Mouse (Mus musculus) erythroblast, embryonic 14.5 days (primary cell): ENCODE measurements around the gene Map3k20. TPM values are rescaled to one million over a fixed set of nuclear protein-coding genes. Genes with fewer than 3 reads are reported as not detected.

ENCODE experiments used
- H3K27me3 ChIP-seq: 2 replicates; pipeline ENCODE4 v1.6.1; 2012; ENCODE audit warnings: inconsistent platforms; ENCODE audit not compliant: control insufficient read depth
- H3K36me3 ChIP-seq: 2 replicates; pipeline ENCODE4 v1.6.1; 2012; ENCODE audit warnings: mild to moderate bottlenecking, inconsistent platforms; ENCODE audit not compliant: control insufficient read depth
- H3K4me1 ChIP-seq: 2 replicates; pipeline ENCODE4 v1.6.1; 2012; ENCODE audit warnings: inconsistent platforms; ENCODE audit not compliant: control insufficient read depth
- H3K4me3 ChIP-seq: replicated peaks from 2 replicates; pipeline ENCODE3; 2012; ENCODE audit warnings: moderate library complexity, mild to moderate bottlenecking, inconsistent platforms
- H3K9me3 ChIP-seq: 2 replicates; pipeline ENCODE4 v1.6.1; 2012; ENCODE audit warnings: low read length, inconsistent platforms, mixed read lengths; ENCODE audit not compliant: control insufficient read depth
- GATA1 ChIP-seq: IDR thresholded peaks from 2 replicates; pipeline ENCODE4 v1.6.1; 2012; ENCODE audit warnings: low read length, inconsistent platforms, mixed read lengths
- TAL1 ChIP-seq: IDR thresholded peaks from 3 replicates; pipeline ENCODE4 v1.6.1; 2012; ENCODE audit warnings: low read length, inconsistent platforms, mixed read lengths
- polyA plus RNA-seq: library from polyadenylated mRNA; stranded (reverse); fragments of >175 nt; gene quantifications from 2 replicates; pipeline ENCODE4 v1.2.3, GENCODE M21; 2012

Gene Map3k20
- polyA plus RNA-seq, 1 experiment: 0.21 TPM

GRCm38 (mm10) chr2:72415416-72415815 lies 130.0 kb downstream of the Map3k20 start:
- peaks cover 54% of the 10 kb centered on the region for H3K36me3 ChIP-seq
- no peaks in the 10 kb centered on the region for H3K9me3 ChIP-seq
- H3K4me1 ChIP-seq: peaks cover 1% of the 10 kb centered on the region; the same call in 1 of the 2 replicates
- H3K4me3 ChIP-seq: no peak overlapping the region
- no peaks in the 10 kb centered on the region for H3K27me3 ChIP-seq
- no peak for TF ChIP-seq GATA1
- no peak for TF ChIP-seq TAL1

GRCm38 (mm10) chr2:72416095-72417080 lies 131.0 kb downstream of the Map3k20 start:
- peaks cover 54% of the 10 kb centered on the region for H3K36me3 ChIP-seq
- peaks cover 1% of the 10 kb centered on the region; the same call in 1 of the 2 replicates for H3K4me1 ChIP-seq
- H3K9me3 ChIP-seq: no peaks in the 10 kb centered on the region
- H3K27me3 ChIP-seq: no peaks in the 10 kb centered on the region
- TF ChIP-seq GATA1: no peak
- TF ChIP-seq TAL1: no peak
- H3K4me3 ChIP-seq: no peak overlapping the region

GRCm38 (mm10) chr2:72420561-72420960 lies 135.1 kb downstream of the Map3k20 start:
- Histone ChIP-seq H3K9me3 (no peaks in the 10 kb centered on the region), H3K27me3 (no peaks in the 10 kb centered on the region), H3K36me3 (peaks cover 36% of the 10 kb centered on the region), H3K4me1 (no peaks in the 10 kb centered on the region), H3K4me3 (no peak overlapping the region)
- no peak for TF ChIP-seq GATA1

- peaks cover 10% of the 10 kb centered on the region for H3K36me3 ChIP-seq
- H3K27me3 ChIP-seq: no peaks in the 10 kb centered on the region
- H3K4me3 ChIP-seq: no peak overlapping the region
- no peaks in the 10 kb centered on the region for H3K9me3 ChIP-seq
- TF ChIP-seq TAL1 (no peak), GATA1 (no peak)
- H3K4me1 ChIP-seq: no peaks in the 10 kb centered on the region
Measured at GRCm38 (mm10) chr2:72424656-72425055, 139.2 kb downstream of the Map3k20 start.

GRCm38 (mm10) chr2:72426776-72427175 lies 141.3 kb downstream of the Map3k20 start:
- Histone ChIP-seq H3K36me3 (peaks cover 6% of the 10 kb centered on the region; the same call in 1 of the 2 replicates), H3K4me3 (no peak overlapping the region), H3K27me3 (no peaks in the 10 kb centered on the region), H3K9me3 (no peaks in the 10 kb centered on the region), H3K4me1 (no peaks in the 10 kb centered on the region)
- TF ChIP-seq TAL1: no peak

- H3K36me3 ChIP-seq: peaks cover 4% of the 10 kb centered on the region; the same call in 1 of the 2 replicates
- H3K9me3 ChIP-seq: no peaks in the 10 kb centered on the region
- no peak overlapping the region for H3K4me3 ChIP-seq
- TF ChIP-seq TAL1 (no peak), GATA1 (no peak)
- no peaks in the 10 kb centered on the region for H3K4me1 ChIP-seq
- no peaks in the 10 kb centered on the region for H3K27me3 ChIP-seq
Measured at GRCm38 (mm10) chr2:72427288-72427687, 141.9 kb downstream of the Map3k20 start.

GRCm38 (mm10) chr2:72438941-72439533 lies 153.6 kb downstream of the Map3k20 start:
- Histone ChIP-seq H3K4me1 (no peaks in the 10 kb centered on the region), H3K9me3 (no peaks in the 10 kb centered on the region), H3K4me3 (no peak overlapping the region), H3K36me3 (peaks cover 62% of the 10 kb centered on the region), H3K27me3 (no peaks in the 10 kb centered on the region)
- no peak for TF ChIP-seq TAL1
- no peak for TF ChIP-seq GATA1

- Histone ChIP-seq H3K36me3 (peaks cover 48% of the 10 kb centered on the region), H3K27me3 (no peaks in the 10 kb centered on the region), H3K9me3 (no peaks in the 10 kb centered on the region), H3K4me3 (no peak overlapping the region), H3K4me1 (no peaks in the 10 kb centered on the region)
- TF ChIP-seq TAL1: no peak
- TF ChIP-seq GATA1: no peak
Measured at GRCm38 (mm10) chr2:72441010-72441409, 155.6 kb downstream of the Map3k20 start.

GRCm38 (mm10) chr2:72442825-72443224 lies 157.4 kb downstream of the Map3k20 start:
- no peaks in the 10 kb centered on the region for H3K4me1 ChIP-seq
- TF ChIP-seq TAL1: no peak
- no peak for TF ChIP-seq GATA1
- H3K36me3 ChIP-seq: peaks cover 39% of the 10 kb centered on the region
- H3K4me3 ChIP-seq: no peak overlapping the region
- H3K9me3 ChIP-seq: no peaks in the 10 kb centered on the region
- H3K27me3 ChIP-seq: no peaks in the 10 kb centered on the region
